Mouse (Mus musculus): Measurements from ENCODE around the gene Il12b. TPM values are rescaled to one million over a fixed set of nuclear protein-coding genes. Genes with fewer than 3 reads are reported as not detected.
A peak's percentile ranks its signal among the peaks of the same experiment; 100 is the strongest.

Il12b gene
- total and polyA plus RNA-seq, 3 experiments = 0.23 TPM; not detected in 2

DNA sequence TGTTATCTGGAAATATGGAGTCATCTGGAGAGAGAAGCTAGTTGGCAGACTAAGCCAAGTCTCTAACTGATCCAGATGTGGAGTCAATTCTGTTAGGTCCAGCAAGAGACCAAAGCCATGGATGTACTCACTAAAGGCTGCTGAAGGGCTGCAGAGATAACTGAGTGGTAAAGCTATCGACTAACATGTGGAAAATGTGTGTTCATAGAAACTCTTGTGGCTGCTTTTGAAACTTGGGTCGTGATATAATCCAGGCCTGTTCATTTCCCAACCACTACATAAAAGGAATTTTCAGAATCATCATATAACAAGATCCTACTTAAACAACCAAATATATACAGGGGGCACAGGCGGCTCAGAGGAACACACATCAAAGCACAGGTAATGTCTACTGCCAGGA lies 2.3 kb upstream of the Il12b start (continued):
- no peak for TF ChIP-seq MXI1 (IDR thresholded peaks at IDR 0.05; ENCODE audit: low read depth, low read length)
- no peak for TF ChIP-seq POLR2AphosphoS2 (IDR thresholded peaks at IDR 0.05; ENCODE audit: low read depth, low read length)
- TF ChIP-seq HCFC1 (IDR thresholded peaks at IDR 0.05; ENCODE audit: low read depth, low read length) = no peak
- TF ChIP-seq UBTF (IDR thresholded peaks at IDR 0.05; ENCODE audit: low read depth, low read length) = no peak
- no peak for TF ChIP-seq ZKSCAN1 (IDR thresholded peaks at IDR 0.05; ENCODE audit: borderline replicate concordance, low read depth, low read length)

DNA sequence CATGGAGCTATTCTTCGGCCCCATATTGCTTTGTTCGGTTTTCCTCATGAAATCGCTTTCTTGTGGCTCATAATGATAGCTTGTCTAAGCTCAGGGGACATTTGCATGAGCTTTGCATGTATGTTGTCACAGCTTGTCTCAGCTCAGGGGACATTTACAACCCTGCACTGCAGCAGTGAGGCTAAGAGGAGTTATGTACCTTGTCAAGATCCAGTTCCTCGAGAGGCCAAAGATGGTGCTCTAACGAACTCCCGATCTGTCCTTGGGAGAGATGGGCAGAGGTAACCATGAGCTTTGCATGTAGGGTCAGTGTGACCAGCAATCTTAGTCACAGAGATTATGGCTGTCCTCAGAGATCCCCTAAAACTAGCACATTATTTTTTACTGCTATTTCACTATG lies 1.5 kb upstream of the Il12b start:
- H3K27ac ChIP-seq (ENCODE audit: insufficient read depth, low read depth) = peak overlapping the region; percentile 42
- dilution Hi-C loops (cut with MboI; ENCODE audit: extremely low pct_ligation_motif_present, extremely low pct_unique_long_range_greater_than_20kb, low sequenced_read_pairs) (no loop called here), in situ Hi-C loops (cut with MboI; ENCODE audit: low pct_ligation_motif_present, low pct_unique_long_range_greater_than_20kb, low sequenced_read_pairs) (no loop called here)
- H3K9me3 ChIP-seq (replicated peaks; ENCODE audit: low read length) = peaks cover 4% of the 10 kb centered on the region
- H3K4me3 ChIP-seq (replicated peaks in 1 of 3; ENCODE audit: low read depth in 2 of 3, low read length in 2 of 3, poor library complexity in 1 of 3) = peak overlapping the region in 1 of 3 experiments; percentile 49
- peak; percentile 74 for DNase-seq (ENCODE audit: extremely low read depth)
- H3K79me2 ChIP-seq (replicated peaks; ENCODE audit: control insufficient read depth, extremely low read depth, insufficient read depth, poor library complexity, severe bottlenecking) = no peaks in the 10 kb centered on the region
- peaks cover 1% of the 10 kb centered on the region for H3K27me3 ChIP-seq (replicated peaks)
- 0 out of 2 replicates have a peak overlapping the region, but pooled peaks have one; percentile 14 for H3K9ac ChIP-seq (ENCODE audit: insufficient read depth, low read depth)
- TF ChIP-seq MYC (IDR thresholded peaks at IDR 0.05; ENCODE audit: low read depth, low read length) (0 out of 2 replicates have a peak, but pooled peaks have one; percentile 8), CTCF (conservative IDR thresholded peaks at IDR 0.05 in 1 of 2, IDR thresholded peaks at IDR 0.05 in 1 of 2; ENCODE audit: low read depth in 2 of 2, low read length in 2 of 2) (peak in 1 of 2 experiments; percentile 41; a peak in 2 of 4 replicates), RAD21 (IDR thresholded peaks at IDR 0.05; ENCODE audit: low read depth, low read length) (peak; percentile 9; the same call in 1 of the 2 replicates), ETS1 (conservative IDR thresholded peaks at IDR 0.05; ENCODE audit: low read depth, low read length) (0 out of 2 replicates have a peak, but pooled peaks have one; percentile 3), MXI1 (IDR thresholded peaks at IDR 0.05; ENCODE audit: low read depth, low read length) (no peak; the same call in 1 of the 2 replicates), USF1 (IDR thresholded peaks at IDR 0.05; ENCODE audit: low read depth, low read length) (no peak), SMC3 (IDR thresholded peaks at IDR 0.05; ENCODE audit: low read depth, low read length) (no peak; the same call in 1 of the 2 replicates), JUN (IDR thresholded peaks at IDR 0.05; ENCODE audit: insufficient read depth, low read depth, low read length) (no peak), ZNF384 (IDR thresholded peaks at IDR 0.05; ENCODE audit: low read depth, low read length) (no peak)
- peaks cover 19 to 39% of the 10 kb centered on the region in 2 experiments for H3K4me1 ChIP-seq (ENCODE audit: control insufficient read depth in 1 of 2, insufficient read depth in 2 of 2)
- H3K36me3 ChIP-seq (replicated peaks in 1 of 2; ENCODE audit: control insufficient read depth in 1 of 2, insufficient read depth in 1 of 2, low read length in 1 of 2) = no peaks in the 10 kb centered on the region
- peak overlapping the region; percentile 86 for H3K4me2 ChIP-seq (ENCODE audit: insufficient read depth, low read depth, poor library complexity, severe bottlenecking)

DNA sequence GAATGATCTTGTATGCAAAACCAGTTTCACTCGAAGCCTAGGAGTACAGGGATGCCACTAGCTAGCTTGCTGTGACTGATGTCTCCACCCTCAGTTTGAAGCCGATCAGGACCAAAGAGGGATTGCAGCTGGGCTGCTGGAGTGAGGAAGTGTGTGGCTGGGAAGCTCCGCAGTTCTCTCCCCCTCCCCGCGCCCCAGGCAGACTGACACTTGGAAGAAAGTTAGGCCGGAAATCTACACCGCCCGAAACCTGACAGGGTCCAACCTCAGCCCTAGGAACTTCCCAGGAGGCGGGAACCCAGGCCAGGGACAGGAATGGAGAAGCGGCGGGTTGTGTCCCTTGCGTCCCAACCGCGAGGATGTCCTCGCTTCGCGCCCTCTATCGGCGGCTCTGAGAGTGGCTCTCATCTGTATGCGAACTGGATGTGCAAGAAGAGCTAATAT lies 1.1 kb upstream of the Il12b start:
- peak; percentile 74 for DNase-seq (ENCODE audit: extremely low read depth)
- H3K9me3 ChIP-seq (replicated peaks; ENCODE audit: low read length) = peaks cover 4% of the 10 kb centered on the region
- H3K4me3 ChIP-seq (replicated peaks in 1 of 3; ENCODE audit: low read depth in 2 of 3, low read length in 2 of 3, poor library complexity in 1 of 3) = peak overlapping the region in 2 of 3 experiments; percentile 3 to 49
- H3K4me2 ChIP-seq (ENCODE audit: insufficient read depth, low read depth, poor library complexity, severe bottlenecking) = peak overlapping the region; percentile 86
- no peaks in the 10 kb centered on the region for H3K36me3 ChIP-seq (replicated peaks in 1 of 2; ENCODE audit: control insufficient read depth in 1 of 2, insufficient read depth in 1 of 2, low read length in 1 of 2)
- H3K79me2 ChIP-seq (replicated peaks; ENCODE audit: control insufficient read depth, extremely low read depth, insufficient read depth, poor library complexity, severe bottlenecking) = no peaks in the 10 kb centered on the region
- dilution Hi-C loops (cut with MboI; ENCODE audit: extremely low pct_ligation_motif_present, extremely low pct_unique_long_range_greater_than_20kb, low sequenced_read_pairs) = no loop called here
- peak overlapping the region; percentile 42 for H3K27ac ChIP-seq (ENCODE audit: insufficient read depth, low read depth)
- peaks cover 1% of the 10 kb centered on the region for H3K27me3 ChIP-seq (replicated peaks)
- TF ChIP-seq E2F4 (IDR thresholded peaks at IDR 0.05; ENCODE audit: insufficient replicate concordance, low read depth, low read length) (no peak), JUND (conservative IDR thresholded peaks at IDR 0.05; ENCODE audit: low read depth, low read length) (no peak), IRF4 (IDR thresholded peaks at IDR 0.05; ENCODE audit: low read depth, low read length) (0 out of 2 replicates have a peak, but pooled peaks have one; percentile 39), ETS1 (conservative IDR thresholded peaks at IDR 0.05; ENCODE audit: low read depth, low read length) (0 out of 2 replicates have a peak, but pooled peaks have one; percentile 11), ELF1 (IDR thresholded peaks at IDR 0.05; ENCODE audit: low read depth, low read length) (peak; percentile 55; the same call in 1 of the 2 replicates), HCFC1 (IDR thresholded peaks at IDR 0.05; ENCODE audit: low read depth, low read length) (no peak), SMC3 (IDR thresholded peaks at IDR 0.05; ENCODE audit: low read depth, low read length) (peak; percentile 52), CTCF (conservative IDR thresholded peaks at IDR 0.05 in 1 of 2, IDR thresholded peaks at IDR 0.05 in 1 of 2; ENCODE audit: low read depth in 2 of 2, low read length in 2 of 2) (peak; percentile 44 to 85; a peak in 3 of 4 replicates), RAD21 (IDR thresholded peaks at IDR 0.05; ENCODE audit: low read depth, low read length) (peak; percentile 37), RCOR1 (conservative IDR thresholded peaks at IDR 0.05; ENCODE audit: low read depth, low read length) (peak; percentile 40; the same call in 1 of the 2 replicates), MXI1 (IDR thresholded peaks at IDR 0.05; ENCODE audit: low read depth, low read length) (peak; percentile 35; the same call in 1 of the 2 replicates), MEF2A (IDR thresholded peaks at IDR 0.05; ENCODE audit: borderline replicate concordance, low read depth, low read length) (peak; percentile 24; the same call in 1 of the 2 replicates), PAX5 (IDR thresholded peaks at IDR 0.05; ENCODE audit: low read length) (no peak), NELFE (IDR thresholded peaks at IDR 0.05; ENCODE audit: low read depth, low read length) (0 out of 2 replicates have a peak, but pooled peaks have one; percentile 53)
- in situ Hi-C loops (cut with MboI; ENCODE audit: low pct_ligation_motif_present, low pct_unique_long_range_greater_than_20kb, low sequenced_read_pairs) = no loop called here
- H3K4me1 ChIP-seq (ENCODE audit: control insufficient read depth in 1 of 2, insufficient read depth in 2 of 2) = peaks cover 19 to 38% of the 10 kb centered on the region in 2 experiments
- peak overlapping the region; percentile 14; the same call in 1 of the 2 replicates for H3K9ac ChIP-seq (ENCODE audit: insufficient read depth, low read depth)
